Mouse (Mus musculus) heart, postnatal 0 days (tissue): ENCODE measurements around the gene Prss57. TPM values are rescaled to one million over a fixed set of nuclear protein-coding genes. Genes with fewer than 3 reads are reported as not detected.

Experiments
- ATAC-seq: fragments of 200-750 bp; cut with Nextera tagmentation; 2 replicates; pipeline ENCODE4 v1.8.0; 2017; ENCODE audit warnings: low read depth, moderate number of reproducible peaks, moderate library complexity; ENCODE audit not compliant: insufficient read depth
- DNase-seq: peaks from one replicate; pipeline ENCODE4 v3.0.0-alpha.2; 2016; ENCODE audit warnings: low spot score
- H3K27ac ChIP-seq: fragments of 300-500 bp; sonication (generic); 2 replicates; pipeline ENCODE4 v1.5.1; 2014; ENCODE audit warnings: low read depth, mild to moderate bottlenecking
- H3K27me3 ChIP-seq: fragments of 300-500 bp; sonication (generic); 2 replicates; pipeline ENCODE4 v1.6.1; 2014; ENCODE audit warnings: low read length, mixed read lengths; ENCODE audit not compliant: control insufficient read depth, insufficient read depth
- H3K36me3 ChIP-seq: fragments of 300-500 bp; sonication (generic); replicated peaks from 2 replicates; pipeline ENCODE4 v1.6.1; 2014; ENCODE audit warnings: low read length, mixed read lengths; ENCODE audit not compliant: control insufficient read depth, insufficient read depth
- H3K4me1 ChIP-seq: fragments of 300-500 bp; sonication (generic); 2 replicates; pipeline ENCODE4 v1.6.1; 2014; ENCODE audit warnings: antibody characterized with exemption; ENCODE audit not compliant: control insufficient read depth, insufficient read depth
- H3K4me2 ChIP-seq: fragments of 300-500 bp; sonication (generic); 2 replicates; pipeline ENCODE4 v1.6.1; 2014; ENCODE audit warnings: low read depth, mild to moderate bottlenecking, low read length, moderate library complexity
- H3K4me3 ChIP-seq: fragments of 300-500 bp; sonication (generic); 2 replicates; pipeline ENCODE4 v1.5.1; 2014; ENCODE audit warnings: low read depth, low read length
- H3K9ac ChIP-seq: fragments of 300-500 bp; sonication (generic); replicated peaks from 2 replicates; pipeline ENCODE4 v1.6.1; 2014; ENCODE audit warnings: low read depth, low read length, mixed read lengths
- H3K9me3 ChIP-seq: fragments of 300-500 bp; sonication (generic); replicated peaks from 2 replicates; pipeline ENCODE4 v1.6.1; 2016; ENCODE audit warnings: low read length; ENCODE audit not compliant: control insufficient read depth
- CTCF ChIP-seq: IDR thresholded peaks from 2 replicates; pipeline ENCODE4 v1.5.1; 2016; ENCODE audit warnings: antibody characterized with exemption, control low read depth, low read depth
- EP300 ChIP-seq: IDR thresholded peaks from 2 replicates; pipeline ENCODE4 v1.6.1; 2016; ENCODE audit warnings: antibody characterized with exemption, low read depth
- WGBS: fragments of 180-500 bp; shearing (Covaris S2); extraction: QIAGEN DNeasy Blood & Tissue Kit; methylation state at CpG from one replicate; pipeline ENCODE4 v1.1.7; 2014; 5-methylcytosine and 5-hydroxymethylcytosine counted together
- polyA plus RNA-seq: library from polyadenylated mRNA; unstranded; fragments of >200 nt; fragmentation: Nextera tagmentation; extraction: Ambion mirVana; gene quantifications from 2 replicates; pipeline ENCODE4 v1.2.1, GENCODE M21; 2015
- total RNA-seq: library from RNA; depleted of rRNA; stranded (reverse); fragments of >200 nt; gene quantifications from 2 replicates; pipeline ENCODE4 v1.2.3, GENCODE M21; 2014; ENCODE audit warnings: low replicate concordance

Prss57 gene
- total and polyA plus RNA-seq, 2 experiments from 2014 or later: 1.3 TPM; not detected in 1

DNA sequence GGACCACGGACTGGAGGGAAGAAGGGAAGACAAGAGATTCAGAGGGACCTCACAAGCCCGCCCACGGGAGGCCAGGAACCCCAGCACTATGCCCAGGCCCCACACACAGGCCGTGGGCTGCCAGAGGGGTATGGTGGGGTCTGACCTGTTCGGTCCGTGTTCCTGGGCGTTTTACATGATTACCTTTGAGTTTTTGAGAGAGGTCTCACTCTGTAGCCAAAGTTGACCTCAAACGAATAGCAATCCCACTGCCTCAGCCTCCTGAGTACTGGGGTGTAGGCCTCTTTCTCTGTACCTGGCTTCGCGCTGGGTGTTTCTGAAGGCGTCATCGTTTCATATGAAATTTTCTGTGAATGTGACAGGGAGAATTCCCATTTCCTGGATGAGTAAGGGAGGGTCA lies 31.0 kb upstream of the Prss57 start:
- Histone ChIP-seq H3K4me1 (peaks cover 3% of the 10 kb centered on the region; the same call in 1 of the 2 replicates), H3K9ac (no peak overlapping the region), H3K4me3 (no peak overlapping the region), H3K9me3 (no peaks in the 10 kb centered on the region), H3K27me3 (no peaks in the 10 kb centered on the region), H3K36me3 (peaks cover 11% of the 10 kb centered on the region), H3K4me2 (no peak overlapping the region), H3K27ac (no peak overlapping the region)
- DNase-seq (no peak), ATAC-seq (no peak)
- no peak for TF ChIP-seq EP300
- no peak for TF ChIP-seq CTCF
- 91% methylated on average over 11 of the region's 12 CpGs for WGBS

DNA sequence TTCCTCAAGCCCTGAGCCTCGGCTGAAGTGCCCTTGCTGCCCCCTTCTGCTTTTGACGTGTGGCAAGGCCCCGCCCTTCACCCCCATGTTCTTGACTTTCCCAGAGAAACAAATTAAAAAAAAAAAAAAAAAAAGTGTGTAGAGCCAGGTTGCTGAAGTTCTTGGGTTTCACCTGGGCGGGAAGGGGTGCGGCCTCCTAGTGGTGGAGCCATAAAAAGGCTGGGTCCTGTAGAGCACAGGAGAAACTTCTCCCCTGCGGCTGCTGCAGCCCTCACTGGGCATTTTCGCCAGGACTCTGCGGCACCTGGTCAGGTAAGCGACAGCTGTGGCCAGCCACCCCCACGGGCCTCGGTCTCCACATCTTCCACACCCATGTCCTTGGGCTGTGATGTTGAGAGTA lies 30.0 kb upstream of the Prss57 start, which contains the start of gene Misp:
Gene Misp (plus strand): TSS at position 208 of the 400 bp plus-strand sequence.
- H3K27me3 ChIP-seq: no peaks in the 10 kb centered on the region
- TF ChIP-seq CTCF: no peak
- no peak for TF ChIP-seq EP300
- H3K36me3 ChIP-seq: peaks cover 19% of the 10 kb centered on the region
- H3K27ac ChIP-seq: no peak within 1 kb of the TSS
- H3K9ac ChIP-seq: no peak within 1 kb of the TSS
- H3K4me2 ChIP-seq: no peak within 1 kb of the TSS
- H3K4me3 ChIP-seq: no peak within 1 kb of the TSS
- DNase-seq: no peak
- peaks cover 3% of the 10 kb centered on the region; the same call in 1 of the 2 replicates for H3K4me1 ChIP-seq
- no peaks in the 10 kb centered on the region for H3K9me3 ChIP-seq
- ATAC-seq: no peak
- WGBS: 67% methylated on average over 11 of the region's 11 CpGs

DNA sequence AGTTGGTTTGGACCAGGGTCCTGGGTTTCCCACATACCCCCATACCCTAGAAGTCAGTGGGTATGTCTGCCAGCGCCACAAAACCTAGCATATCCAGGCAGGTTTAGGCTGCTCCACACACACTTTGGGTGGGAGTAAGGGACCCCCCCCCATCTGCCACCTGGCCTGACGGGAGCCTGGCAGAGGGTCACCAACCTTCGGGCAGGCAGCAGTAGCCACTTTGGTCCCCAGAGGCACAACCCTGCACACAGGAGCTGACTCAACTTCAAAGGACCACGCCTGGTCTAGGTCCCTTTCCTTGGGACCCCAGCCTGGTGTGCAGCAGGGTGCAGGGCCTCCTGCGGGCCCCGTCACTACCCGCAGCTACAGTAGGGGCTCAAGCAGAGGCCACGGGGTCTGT lies 29.5 kb upstream of the Prss57 start:
- Histone ChIP-seq H3K4me2 (no peak overlapping the region), H3K36me3 (peaks cover 24% of the 10 kb centered on the region), H3K27ac (no peak overlapping the region), H3K9ac (no peak overlapping the region), H3K9me3 (no peaks in the 10 kb centered on the region), H3K4me1 (peaks cover 3% of the 10 kb centered on the region; the same call in 1 of the 2 replicates), H3K27me3 (no peaks in the 10 kb centered on the region), H3K4me3 (no peak overlapping the region)
- 74% methylated on average over 8 of the region's 8 CpGs for WGBS
- no peak for ATAC-seq
- no peak for TF ChIP-seq CTCF
- TF ChIP-seq EP300: no peak
- no peak for DNase-seq

DNA sequence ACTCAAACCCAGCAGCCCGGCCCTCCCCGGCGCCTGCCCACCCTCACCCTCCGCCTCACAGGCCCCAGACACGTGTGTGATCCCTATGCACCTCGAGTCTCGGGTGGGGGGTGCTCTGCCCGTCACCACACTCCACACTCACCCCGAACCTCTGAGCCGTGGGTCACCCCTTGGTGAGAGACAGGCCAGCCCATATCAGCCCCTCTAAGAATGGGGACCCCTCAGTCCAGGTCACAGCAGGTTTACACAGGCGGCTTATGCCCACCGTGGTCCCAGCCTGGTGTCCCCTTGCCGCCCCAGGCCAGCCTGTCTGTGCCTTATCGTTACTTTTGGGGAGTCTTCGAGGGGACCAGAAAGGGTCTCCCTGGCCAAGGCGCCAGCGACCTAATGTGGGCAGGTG lies 28.8 kb upstream of the Prss57 start:
- H3K27ac ChIP-seq: no peak overlapping the region
- no peak for DNase-seq
- H3K36me3 ChIP-seq: peaks cover 25% of the 10 kb centered on the region
- H3K4me1 ChIP-seq: peaks cover 3% of the 10 kb centered on the region; the same call in 1 of the 2 replicates
- ATAC-seq: no peak
- H3K9me3 ChIP-seq: no peaks in the 10 kb centered on the region
- WGBS: 87% methylated on average over 17 of the region's 17 CpGs
- no peak overlapping the region for H3K4me3 ChIP-seq
- H3K4me2 ChIP-seq: no peak overlapping the region
- no peak for TF ChIP-seq CTCF
- no peak for TF ChIP-seq EP300
- H3K27me3 ChIP-seq: no peaks in the 10 kb centered on the region
- H3K9ac ChIP-seq: no peak overlapping the region

DNA sequence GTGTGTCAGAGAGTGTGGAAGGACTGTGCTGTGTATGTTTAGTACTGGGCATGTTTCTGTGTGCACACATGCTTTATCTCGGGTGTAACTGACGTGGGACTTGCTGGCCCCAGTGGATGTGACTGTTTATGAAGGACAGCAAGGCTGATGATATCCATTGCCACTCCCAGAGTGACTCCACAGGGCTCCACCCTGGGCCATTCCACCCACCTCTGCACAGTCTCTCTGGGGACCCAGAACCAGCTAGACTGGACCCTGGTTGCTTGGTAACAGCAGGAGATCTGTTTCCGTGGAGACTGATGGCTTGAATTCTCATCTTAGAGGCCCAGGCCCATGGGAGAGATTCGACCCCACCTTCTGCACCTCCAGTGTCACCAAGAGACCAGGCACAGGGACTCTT lies 27.5 kb upstream of the Prss57 start:
- TF ChIP-seq CTCF: no peak
- no peak for TF ChIP-seq EP300

DNA sequence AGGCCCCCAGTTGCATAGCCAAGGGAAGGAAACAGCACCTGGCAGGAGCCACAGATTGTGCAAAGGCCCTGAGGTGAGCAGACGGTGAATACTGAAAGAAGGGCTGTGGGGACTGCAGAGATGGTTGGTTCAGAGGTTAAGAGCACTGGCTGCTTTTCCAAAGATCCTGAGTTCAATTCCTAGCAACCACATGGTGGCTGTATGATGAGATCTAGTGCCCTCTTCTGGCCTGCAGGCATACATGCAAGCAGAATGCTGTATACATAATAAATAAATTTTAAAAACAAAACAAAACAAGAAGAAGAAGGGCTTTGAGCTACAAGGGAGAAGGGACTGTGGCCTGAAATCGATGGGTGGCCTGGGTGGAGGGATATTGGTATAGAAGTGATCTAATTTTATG lies 26.4 kb upstream of the Prss57 start:
- no peak overlapping the region for H3K9ac ChIP-seq
- no peak overlapping the region for H3K27ac ChIP-seq
- no peak for ATAC-seq
- no peak overlapping the region for H3K4me3 ChIP-seq
- WGBS: 71% methylated on average over 2 of the region's 2 CpGs
- no peaks in the 10 kb centered on the region for H3K9me3 ChIP-seq
- DNase-seq: no peak
- no peak overlapping the region for H3K4me2 ChIP-seq
- TF ChIP-seq EP300: no peak
- peak; percentile 42 for TF ChIP-seq CTCF
- no peaks in the 10 kb centered on the region for H3K4me1 ChIP-seq
- H3K27me3 ChIP-seq: no peaks in the 10 kb centered on the region
- peaks cover 25% of the 10 kb centered on the region for H3K36me3 ChIP-seq

More for the DNA sequence above, 27.5 kb upstream of the Prss57 start:
- peaks cover 25% of the 10 kb centered on the region for H3K36me3 ChIP-seq
- no peak overlapping the region for H3K4me3 ChIP-seq
- H3K9ac ChIP-seq: no peak overlapping the region
- DNase-seq: no peak
- WGBS: 64% methylated on average over 4 of the region's 4 CpGs
- no peaks in the 10 kb centered on the region for H3K4me1 ChIP-seq
- no peaks in the 10 kb centered on the region for H3K27me3 ChIP-seq
- no peak overlapping the region for H3K4me2 ChIP-seq
- no peak overlapping the region for H3K27ac ChIP-seq
- no peak for ATAC-seq
- H3K9me3 ChIP-seq: no peaks in the 10 kb centered on the region
